Mouse (Mus musculus): ENCODE measurements at regions not wholly inside any gene's neighbourhood (a gene's known extent, or its start where the extent isn't known, plus 50 kb on each side); places are given as distances from the start of the nearest gene placed in this dataset.

GRCm38 (mm10) chr2:75062189-75062510, 236.5 kb downstream of the Mtx2 start:
- DNase-seq, result no peak

- DNase-seq, result no peak
These were observed 239.0 kb downstream of the Mtx2 start for GRCm38 (mm10) chr2:75064406-75065115.

GRCm38 (mm10) chr2:75065304-75065703, 239.7 kb downstream of the Mtx2 start:
- no peak for DNase-seq

DNA sequence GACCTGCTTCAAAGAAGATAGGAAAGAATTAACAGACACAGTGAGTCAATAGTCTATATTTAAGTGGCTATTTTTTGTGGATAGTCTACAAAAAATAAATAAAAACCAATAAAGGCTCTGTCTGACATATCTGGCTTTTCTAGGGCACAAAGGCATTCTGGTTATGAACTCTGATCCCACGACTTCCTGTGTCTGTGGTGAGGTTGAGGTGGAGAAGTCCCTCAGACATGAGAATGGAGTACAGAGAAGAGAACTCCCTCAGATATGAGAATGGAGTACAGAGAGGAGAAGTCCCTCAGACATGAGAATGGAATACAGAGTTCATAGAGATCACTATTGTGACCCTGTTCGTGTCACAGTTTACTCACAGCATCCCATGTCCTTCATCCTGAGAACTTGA, 243.7 kb downstream of the Mtx2 start:
- no peak for DNase-seq

- no peak for DNase-seq
These were observed 246.4 kb downstream of the Mtx2 start for GRCm38 (mm10) chr2:75072021-75072420.

- no peak for DNase-seq
These were observed 246.9 kb downstream of the Mtx2 start for GRCm38 (mm10) chr2:75072471-75072870.

DNA sequence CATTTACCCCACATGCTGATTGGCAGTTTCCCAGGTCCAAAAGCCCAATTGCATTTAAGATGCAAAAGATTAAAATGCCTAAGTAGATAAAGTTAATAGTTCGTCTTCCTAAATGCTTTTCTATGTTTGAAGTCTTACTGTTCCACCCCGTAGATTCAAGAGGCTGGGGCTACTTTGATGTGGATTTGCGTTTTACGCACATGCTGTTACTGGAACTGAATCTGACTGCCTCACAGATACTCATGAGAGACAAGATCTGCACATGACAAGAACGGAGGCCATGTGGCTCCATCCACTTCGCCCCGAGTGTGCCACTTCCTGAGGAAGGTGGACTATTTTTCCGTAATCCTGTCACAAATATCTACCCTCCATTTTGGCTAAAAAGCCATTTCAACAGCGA, 247.6 kb downstream of the Mtx2 start:
- no peak for DNase-seq

DNA sequence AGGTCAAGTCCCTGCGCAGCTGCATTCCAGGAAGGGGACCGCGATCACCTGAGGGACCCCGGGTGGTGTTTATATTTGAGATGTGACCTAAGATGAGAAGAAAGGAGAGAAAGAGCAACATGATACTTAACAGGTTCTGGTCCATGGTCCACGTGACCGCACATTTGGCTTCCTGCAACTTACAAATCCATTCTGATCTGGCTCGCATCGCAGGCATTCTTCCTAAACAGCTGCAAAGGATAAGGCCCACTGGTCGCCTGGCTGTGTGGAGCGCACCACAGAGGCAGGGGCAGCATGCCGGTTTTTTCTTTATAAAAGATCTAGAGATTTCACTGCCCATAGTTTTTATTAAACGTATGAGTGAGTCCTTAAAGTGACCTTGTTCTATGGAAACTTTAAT, 261.6 kb downstream of the Mtx2 start:
- DNase-seq, result no peak

DNA sequence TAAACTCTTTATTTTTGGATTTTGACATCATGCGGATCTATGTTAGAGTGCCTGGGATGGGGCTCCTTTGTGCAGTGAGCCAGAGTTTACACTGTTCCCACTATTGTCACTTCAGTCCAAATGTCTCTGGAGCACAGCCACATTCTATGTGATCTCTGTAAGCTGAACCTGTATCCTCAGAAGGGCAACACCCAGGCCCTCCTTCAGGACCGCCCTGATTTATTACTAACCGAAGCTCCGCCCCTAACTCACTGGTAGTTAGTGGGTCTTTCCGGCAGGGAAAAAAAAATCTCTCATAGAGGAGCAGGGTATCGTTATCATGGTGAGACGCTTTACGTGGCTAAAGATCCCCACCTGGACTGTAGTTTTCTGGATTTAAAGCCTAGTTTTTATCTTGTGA, 263.6 kb downstream of the Mtx2 start:
- no peak for DNase-seq

DNA sequence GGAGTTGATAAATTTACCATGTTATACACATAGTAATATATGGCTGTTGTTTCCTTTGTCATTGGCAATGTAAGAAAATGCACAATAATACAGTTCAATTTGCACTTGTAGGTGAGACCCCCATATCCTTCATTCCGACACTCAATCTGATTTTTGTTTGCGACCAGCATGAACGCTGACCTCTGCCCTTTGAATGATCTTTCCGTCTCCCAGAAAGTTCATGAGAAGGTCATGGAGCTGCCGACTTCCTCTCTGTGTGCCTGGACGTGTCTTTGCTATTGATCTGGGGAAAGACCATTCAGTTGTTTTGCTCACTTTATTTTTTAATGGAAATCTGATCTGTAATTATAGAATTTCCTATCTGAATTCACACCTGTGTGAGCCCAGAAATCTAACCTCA, 264.0 kb downstream of the Mtx2 start:
- DNase-seq, result no peak

GRCm38 (mm10) chr2:75090439-75090838, 264.8 kb downstream of the Mtx2 start:
- DNase-seq, result no peak

- no peak for DNase-seq
These were observed 275.9 kb downstream of the Mtx2 start for GRCm38 (mm10) chr2:75101501-75101900.

DNA sequence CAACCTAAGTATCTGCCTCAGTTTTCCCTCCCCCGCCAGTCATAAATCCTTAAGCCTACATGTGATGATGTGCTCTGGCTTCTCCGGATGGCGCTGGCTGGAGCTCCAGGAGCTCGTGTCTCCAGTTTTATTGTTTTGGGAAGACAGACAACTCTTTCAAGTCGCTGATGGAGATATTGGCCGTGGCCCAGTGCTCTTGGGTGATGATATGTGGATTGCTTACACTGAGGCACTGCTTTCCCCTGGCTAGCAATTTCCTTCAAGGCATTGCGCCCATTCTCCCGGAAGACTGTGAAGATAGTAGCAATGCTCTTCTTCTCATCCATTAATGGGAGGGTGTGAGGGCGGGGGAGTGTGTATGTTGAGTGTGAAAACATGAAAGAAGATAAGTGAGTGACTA, 287.1 kb downstream of the Mtx2 start:
- DNase-seq, result peak; percentile 37

DNA sequence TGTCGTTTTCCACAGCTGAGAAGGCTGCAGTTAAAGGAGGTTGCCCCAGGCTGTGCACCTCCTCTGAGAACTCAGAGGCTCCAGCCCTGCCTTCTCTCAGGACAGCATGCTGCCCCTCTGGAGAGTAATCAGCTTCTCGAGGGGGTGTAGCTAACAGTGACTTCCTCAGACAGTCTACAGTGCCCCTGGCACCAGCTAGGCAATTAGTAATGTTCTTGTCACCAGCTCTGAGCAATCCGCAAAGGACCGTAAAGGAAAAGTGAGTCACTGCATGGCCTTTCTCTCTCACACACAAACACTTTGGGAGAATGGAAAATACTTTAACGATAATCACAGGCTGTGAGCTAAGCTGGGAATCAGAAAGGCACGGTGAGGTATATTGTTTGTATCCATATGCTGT, 288.8 kb downstream of the Mtx2 start:
- no peak for DNase-seq

DNA sequence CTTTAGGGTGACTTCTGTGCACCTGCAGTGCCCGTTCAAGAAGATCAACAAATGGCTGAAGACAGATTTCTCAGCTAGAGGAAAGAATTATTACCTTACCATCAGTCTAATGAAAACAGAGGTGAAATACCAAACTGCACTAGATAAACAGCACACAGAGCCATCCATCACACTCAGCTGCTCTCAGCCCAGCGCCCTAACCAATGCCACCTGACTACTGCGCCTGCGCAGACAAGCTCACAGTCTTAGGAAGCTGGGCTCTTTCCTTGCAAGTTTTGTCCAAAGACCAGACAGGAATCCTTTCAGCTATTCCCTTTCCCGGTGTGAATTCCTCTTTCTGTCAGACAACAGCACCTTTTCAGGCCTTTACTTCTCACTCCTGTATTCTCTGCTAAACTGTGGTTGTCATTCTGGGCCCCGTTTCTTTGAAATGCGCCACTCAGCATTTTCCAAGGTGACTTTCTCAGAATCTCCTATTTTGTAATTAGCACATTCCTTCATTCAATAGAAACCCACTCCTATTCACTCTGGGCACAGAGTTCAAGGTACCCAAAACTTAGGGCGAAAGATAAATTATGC, 292.8 kb downstream of the Mtx2 start:
- no peak for DNase-seq

DNA sequence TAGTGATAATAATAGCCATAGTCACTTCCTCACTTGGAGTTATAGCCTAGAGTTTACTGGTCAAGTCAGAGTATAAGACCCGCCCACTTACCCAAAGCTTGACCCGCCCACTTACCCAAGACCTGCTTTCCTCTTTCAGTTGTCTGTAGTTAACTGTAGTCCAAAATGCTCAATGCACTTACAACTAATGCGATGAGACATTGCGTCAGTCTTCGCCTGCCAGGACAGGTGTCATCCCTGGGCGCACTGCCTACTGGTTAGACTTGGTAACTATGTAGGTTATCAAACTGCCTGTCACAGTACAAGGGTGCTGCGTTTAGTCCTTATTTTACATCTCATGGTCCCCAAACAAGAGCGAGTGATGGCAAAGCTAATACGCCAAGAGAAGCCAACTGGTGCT, 294.0 kb downstream of the Mtx2 start:
- no peak for DNase-seq

- no peak for DNase-seq
These were observed 307.9 kb downstream of the Mtx2 start for GRCm38 (mm10) chr2:75133298-75134080.

GRCm38 (mm10) chr2:75136618-75137017, 311.0 kb downstream of the Mtx2 start:
- DNase-seq, result no peak

GRCm38 (mm10) chr2:75137133-75137982, 311.8 kb downstream of the Mtx2 start:
- DNase-seq, result peak; percentile 39

GRCm38 (mm10) chr2:75137983-75138745, 312.6 kb downstream of the Mtx2 start:
- DNase-seq, result peak; percentile 84

DNA sequence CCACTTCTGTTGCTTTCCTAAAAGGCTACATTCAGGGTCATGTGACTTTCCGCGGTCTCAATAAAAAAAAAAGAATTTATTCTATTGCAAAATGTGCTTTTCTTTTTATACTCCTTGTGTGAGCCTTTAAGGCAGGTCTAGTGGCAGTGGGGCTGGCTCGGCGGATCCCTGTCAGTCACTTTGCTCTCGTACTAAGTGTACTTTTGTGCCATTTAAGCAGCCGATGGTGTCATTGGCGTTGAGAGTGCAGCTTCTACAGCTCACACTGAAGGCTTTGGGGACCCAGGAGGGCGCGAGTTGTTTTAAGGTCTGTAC, 313.1 kb downstream of the Mtx2 start:
- DNase-seq, result no peak

GRCm38 (mm10) chr2:75139544-75139943, 313.9 kb downstream of the Mtx2 start:
- DNase-seq, result no peak
